ENCODE assay signal across 22 mouse cellular contexts in the genomic region with DNA sequence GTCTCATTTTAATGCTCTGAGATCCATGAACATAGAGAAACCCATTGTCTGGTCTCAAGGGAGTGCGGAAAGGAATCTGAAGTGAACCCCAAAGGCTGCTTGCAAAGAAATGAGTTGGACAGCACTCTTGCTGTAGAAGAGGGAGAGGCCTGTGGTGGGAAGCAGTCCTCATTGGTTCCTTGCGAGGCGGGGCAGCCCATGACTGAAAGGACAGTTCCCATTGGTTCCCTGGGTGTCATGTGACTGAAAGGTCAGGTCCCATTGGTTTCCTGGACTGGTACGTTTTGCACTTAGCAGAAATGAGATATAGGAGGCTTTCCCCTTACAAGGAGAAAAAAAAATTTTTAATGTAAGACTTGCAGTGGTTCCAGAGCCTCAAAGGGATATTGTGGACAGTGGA.
DNase-seq lines count a peak whose midpoint lies in the region; TF ChIP-seq lines count a peak whose summit lies in the region.
"Had no signal": no experiment of that assay in that cellular context is flagged by ENCODE, and none has a peak within 500 bp of the region (broad histone marks: within the 10 kb centered on the region; RNA-seq: fewer than 3 reads in every experiment).

No protein-coding gene starts in this region.

- peaks cover 2 to 11% of the 10 kb centered on the region in 2 experiments; a peak in 1 of 4 replicates for H3K4me1 ChIP-seq in ES-E14 (ENCODE audit: control insufficient read depth in 2 of 2, insufficient read depth in 2 of 2, low read length in 2 of 2, poor library complexity in 1 of 2)

- H3K9ac ChIP-seq in ES-E14 (ENCODE audit: insufficient read depth, low read depth, low read length, poor library complexity, severe bottlenecking), result no peak overlapping the region
- H3K9ac ChIP-seq: embryonic facial prominence, embryonic 13.5 days; embryonic facial prominence, embryonic 15.5 days; forebrain, embryonic 13.5 days; forebrain, embryonic 15.5 days; forebrain, postnatal 0 days had no signal

- H3K4me3 ChIP-seq in ES-E14 (ENCODE audit: insufficient read depth in 1 of 2, low read depth in 1 of 2, low read length in 2 of 2, poor library complexity in 1 of 2, severe bottlenecking in 1 of 2), result no peak overlapping the region
- H3K4me3 ChIP-seq: embryonic facial prominence, embryonic 13.5 days; embryonic facial prominence, embryonic 15.5 days; erythroblast, embryonic 14.5 days; forebrain, embryonic 10.5 days; forebrain, embryonic 13.5 days; forebrain, embryonic 15.5 days had no signal

- in situ Hi-C loops in ES-E14 (cut with MboI; ENCODE audit: low sequenced_read_pairs in 2 of 2, unreplicated experiment in 2 of 2), result no loop called here

- H3K27ac ChIP-seq in ES-E14 (ENCODE audit: insufficient read depth, low read depth, low read length, poor library complexity, severe bottlenecking), result no peak overlapping the region
- H3K27ac ChIP-seq: embryonic facial prominence, embryonic 13.5 days; embryonic facial prominence, embryonic 15.5 days; forebrain, embryonic 10.5 days; forebrain, embryonic 13.5 days; forebrain, embryonic 15.5 days had no signal

- no peaks in the 10 kb centered on the region for H3K36me3 ChIP-seq in ES-E14 (ENCODE audit: control insufficient read depth, insufficient read depth, low read length, poor library complexity, severe bottlenecking)
- H3K36me3 ChIP-seq: embryonic facial prominence, embryonic 13.5 days; embryonic facial prominence, embryonic 15.5 days; forebrain, embryonic 10.5 days; forebrain, embryonic 15.5 days had no signal

- DNase-seq in testis, postnatal 14 days (ENCODE audit: low spot score), result peak; percentile 44
- DNase-seq in testis, postnatal 10 days (ENCODE audit: low spot score), result no peak
- DNase-seq in ES-E14 (ENCODE audit: low read depth, low spot score), result peak; percentile 22
- DNase-seq in ZHBTc4 (ENCODE audit: low read depth, low spot score), result peak; percentile 71
- no peak for DNase-seq in adrenal gland, adult 2 months
- DNase-seq in gastrocnemius, postnatal 25 days, result no peak
- DNase-seq: adrenal gland, adult 8-10 months; adrenal gland, postnatal 14 days; adrenal gland, postnatal 36 days; cerebellum, adult 11-12 months; cerebellum, adult 2 months; cerebellum, adult 9-10 months; cerebellum, postnatal 10 days; cerebellum, postnatal 36 days; embryo, embryonic 11 days; forebrain, postnatal 0 days had no signal

- no peaks in the 10 kb centered on the region for H3K9me3 ChIP-seq in ES-E14 (ENCODE audit: control insufficient read depth, insufficient read depth, low read depth, low read length)
- H3K9me3 ChIP-seq: embryonic facial prominence, embryonic 13.5 days; embryonic facial prominence, embryonic 15.5 days; forebrain, embryonic 10.5 days; forebrain, embryonic 13.5 days; forebrain, embryonic 15.5 days had no signal

TF ChIP-seq in ES-E14, 5 proteins besides CTCF, POLR2A, EP300 and RAD21:
- TF ChIP-seq ZC3H11A (IDR thresholded peaks at IDR 0.05; ENCODE audit: borderline replicate concordance, low read depth, low read length), result no peak
- TF ChIP-seq CHD2 (IDR thresholded peaks at IDR 0.05; ENCODE audit: low read depth, low read length), result peak; percentile 22; the same call in 1 of the 2 replicates

Comparison
In these comparisons a context has a peak if more than half of its experiments do, and no peak if none do; other contexts are left out.
1. DNase-seq: peak in testis, postnatal 14 days (single experiment), ES-E14 (single experiment) and ZHBTc4 (single experiment); none in testis, postnatal 10 days (single experiment), adrenal gland, adult 2 months (single experiment) and gastrocnemius, postnatal 25 days (single experiment).